Mouse (Mus musculus): ENCODE data around the gene Iqgap3. TPM values are rescaled to one million over a fixed set of nuclear protein-coding genes. Genes with fewer than 3 reads are reported as not detected.
A peak's percentile ranks its signal among the peaks of the same experiment; 100 is the strongest.

The Iqgap3 gene
- polyA plus RNA-seq, 1 experiment from 2014 or later, result 7.1 TPM

- Histone ChIP-seq H3K4me3 (peak overlapping the region; percentile 96), H3K36me3 (no peaks in the 10 kb centered on the region), H3K4me1 (peaks cover 72% of the 10 kb centered on the region), H3K9ac (replicated peaks) (peak overlapping the region; percentile 93), H3K4me2 (replicated peaks) (peak overlapping the region; percentile 94), H3K27me3 (no peaks in the 10 kb centered on the region), H3K9me3 (no peaks in the 10 kb centered on the region), H3K27ac (replicated peaks) (peak overlapping the region; percentile 99)
- ATAC-seq (replicated peaks), result no peak
- 17% methylated on average over 9 of the region's 9 CpGs for WGBS
Measured at GRCm38 (mm10) chr3:88141439-88141786, 59.6 kb downstream of the Iqgap3 start.

GRCm38 (mm10) chr3:88141787-88142523, 60.2 kb downstream of the Iqgap3 start, which contains the start of gene Mef2d:
Mef2d (plus strand) TSS chr3:88142372.
- under 1% methylated on average over 31 of the region's 52 CpGs for WGBS
- H3K4me1 ChIP-seq, result peaks cover 77% of the 10 kb centered on the region
- H3K27ac ChIP-seq (replicated peaks), result peak within 1 kb of the TSS; percentile 99
- no peaks in the 10 kb centered on the region for H3K36me3 ChIP-seq
- ATAC-seq (replicated peaks), result peak; percentile 86
- H3K27me3 ChIP-seq, result no peaks in the 10 kb centered on the region
- peak within 1 kb of the TSS; percentile 93 for H3K9ac ChIP-seq (replicated peaks)
- no peaks in the 10 kb centered on the region for H3K9me3 ChIP-seq
- peak within 1 kb of the TSS; percentile 94 for H3K4me2 ChIP-seq (replicated peaks)
- peak within 1 kb of the TSS; percentile 96 for H3K4me3 ChIP-seq

GRCm38 (mm10) chr3:88142546-88142915, 60.8 kb downstream of the Iqgap3 start:
- Histone ChIP-seq H3K27ac (replicated peaks) (peak overlapping the region; percentile 99), H3K9me3 (no peaks in the 10 kb centered on the region), H3K4me1 (peaks cover 80% of the 10 kb centered on the region), H3K36me3 (no peaks in the 10 kb centered on the region), H3K4me3 (peak overlapping the region; percentile 96), H3K9ac (replicated peaks) (peak overlapping the region; percentile 93), H3K27me3 (no peaks in the 10 kb centered on the region), H3K4me2 (replicated peaks) (peak overlapping the region; percentile 94)
- WGBS, result under 1% methylated on average over 57 of the region's 57 CpGs
- ATAC-seq (replicated peaks), result peak; percentile 41

- no peaks in the 10 kb centered on the region for H3K9me3 ChIP-seq
- ATAC-seq (replicated peaks), result peak; percentile 12; the same call in 1 of the 2 replicates
- WGBS, result under 1% methylated on average over 33 of the region's 33 CpGs
- H3K4me1 ChIP-seq, result peaks cover 84% of the 10 kb centered on the region
- H3K27me3 ChIP-seq, result no peaks in the 10 kb centered on the region
- H3K4me3 ChIP-seq, result peak overlapping the region; percentile 96
- H3K9ac ChIP-seq (replicated peaks), result peak overlapping the region; percentile 93
- peak overlapping the region; percentile 99 for H3K27ac ChIP-seq (replicated peaks)
- peak overlapping the region; percentile 94 for H3K4me2 ChIP-seq (replicated peaks)
- H3K36me3 ChIP-seq, result no peaks in the 10 kb centered on the region
Measured at GRCm38 (mm10) chr3:88142916-88143771, 61.4 kb downstream of the Iqgap3 start.

- H3K4me2 ChIP-seq (replicated peaks), result peak overlapping the region; percentile 94
- no peak for ATAC-seq (replicated peaks)
- H3K36me3 ChIP-seq, result no peaks in the 10 kb centered on the region
- H3K27me3 ChIP-seq, result no peaks in the 10 kb centered on the region
- no peaks in the 10 kb centered on the region for H3K9me3 ChIP-seq
- peaks cover 88% of the 10 kb centered on the region for H3K4me1 ChIP-seq
- peak overlapping the region; percentile 93 for H3K9ac ChIP-seq (replicated peaks)
- WGBS, result 12% methylated on average over 5 of the region's 5 CpGs
- H3K4me3 ChIP-seq, result peak overlapping the region; percentile 96
- peak overlapping the region; percentile 99 for H3K27ac ChIP-seq (replicated peaks)
Measured at GRCm38 (mm10) chr3:88143961-88144486, 62.3 kb downstream of the Iqgap3 start.

GRCm38 (mm10) chr3:88144648-88145410, 63.1 kb downstream of the Iqgap3 start:
- Histone ChIP-seq H3K4me2 (replicated peaks) (peak overlapping the region; percentile 94), H3K36me3 (no peaks in the 10 kb centered on the region), H3K27me3 (no peaks in the 10 kb centered on the region), H3K27ac (replicated peaks) (peak overlapping the region; percentile 99; the same call in 1 of the 2 replicates), H3K4me1 (peaks cover 88% of the 10 kb centered on the region), H3K9ac (replicated peaks) (peak overlapping the region; percentile 93), H3K9me3 (no peaks in the 10 kb centered on the region), H3K4me3 (peak overlapping the region; percentile 96)
- ATAC-seq (replicated peaks), result no peak
- WGBS, result 78% methylated on average over 6 of the region's 6 CpGs

- H3K4me1 ChIP-seq, result peaks cover 89% of the 10 kb centered on the region
- no peaks in the 10 kb centered on the region for H3K27me3 ChIP-seq
- ATAC-seq (replicated peaks), result no peak
- peak overlapping the region; percentile 27; the same call in 1 of the 2 replicates for H3K27ac ChIP-seq (replicated peaks)
- H3K9me3 ChIP-seq, result no peaks in the 10 kb centered on the region
- H3K36me3 ChIP-seq, result no peaks in the 10 kb centered on the region
- H3K9ac ChIP-seq (replicated peaks), result peak overlapping the region; percentile 93; the same call in 1 of the 2 replicates
- H3K4me2 ChIP-seq (replicated peaks), result 0 out of 2 replicates have a peak overlapping the region, but pooled peaks have one; percentile 94
- WGBS, result 36% methylated on average over 4 of the region's 4 CpGs
- peak overlapping the region; percentile 7; the same call in 1 of the 2 replicates for H3K4me3 ChIP-seq
Measured at GRCm38 (mm10) chr3:88145411-88145782, 63.6 kb downstream of the Iqgap3 start.

- no peaks in the 10 kb centered on the region for H3K9me3 ChIP-seq
- no peaks in the 10 kb centered on the region for H3K36me3 ChIP-seq
- H3K27ac ChIP-seq (replicated peaks), result no peak overlapping the region
- H3K4me1 ChIP-seq, result peaks cover 90% of the 10 kb centered on the region
- no peak for ATAC-seq (replicated peaks)
- no peak overlapping the region for H3K9ac ChIP-seq (replicated peaks)
- H3K4me3 ChIP-seq, result no peak overlapping the region
- H3K27me3 ChIP-seq, result no peaks in the 10 kb centered on the region
- H3K4me2 ChIP-seq (replicated peaks), result no peak overlapping the region
- WGBS, result 72% methylated on average over 5 of the region's 5 CpGs
Measured at GRCm38 (mm10) chr3:88145952-88146351, 64.2 kb downstream of the Iqgap3 start.

- Histone ChIP-seq H3K4me1 (peaks cover 90% of the 10 kb centered on the region), H3K27me3 (no peaks in the 10 kb centered on the region), H3K4me3 (no peak overlapping the region), H3K9ac (replicated peaks) (no peak overlapping the region), H3K36me3 (no peaks in the 10 kb centered on the region), H3K9me3 (no peaks in the 10 kb centered on the region), H3K27ac (replicated peaks) (no peak overlapping the region), H3K4me2 (replicated peaks) (no peak overlapping the region)
- ATAC-seq (replicated peaks), result no peak
- 35% methylated on average over 5 of the region's 5 CpGs for WGBS
Measured at GRCm38 (mm10) chr3:88146376-88147112, 64.8 kb downstream of the Iqgap3 start.

- no peaks in the 10 kb centered on the region for H3K27me3 ChIP-seq
- no peak for ATAC-seq (replicated peaks)
- no peak overlapping the region for H3K9ac ChIP-seq (replicated peaks)
- H3K4me2 ChIP-seq (replicated peaks), result no peak overlapping the region
- no peaks in the 10 kb centered on the region for H3K36me3 ChIP-seq
- no peak overlapping the region for H3K4me3 ChIP-seq
- no peaks in the 10 kb centered on the region for H3K9me3 ChIP-seq
- WGBS, result 66% methylated on average over 2 of the region's 2 CpGs
- no peak overlapping the region for H3K27ac ChIP-seq (replicated peaks)
- H3K4me1 ChIP-seq, result peaks cover 97% of the 10 kb centered on the region
Measured at GRCm38 (mm10) chr3:88147444-88147843, 65.7 kb downstream of the Iqgap3 start.

GRCm38 (mm10) chr3:88147866-88148265, 66.1 kb downstream of the Iqgap3 start:
- H3K36me3 ChIP-seq, result no peaks in the 10 kb centered on the region
- WGBS, result 74% methylated on average over 1 of the region's 1 CpGs
- H3K27me3 ChIP-seq, result no peaks in the 10 kb centered on the region
- H3K4me2 ChIP-seq (replicated peaks), result no peak overlapping the region
- H3K9me3 ChIP-seq, result no peaks in the 10 kb centered on the region
- H3K9ac ChIP-seq (replicated peaks), result no peak overlapping the region
- ATAC-seq (replicated peaks), result no peak
- H3K27ac ChIP-seq (replicated peaks), result no peak overlapping the region
- peaks cover 99% of the 10 kb centered on the region for H3K4me1 ChIP-seq
- H3K4me3 ChIP-seq, result no peak overlapping the region

Measured in forebrain, embryonic 15.5 days (tissue).